Mouse (Mus musculus) small intestine, adult 2 months (tissue): Measurements from ENCODE around the gene Trim9. TPM values are rescaled to one million over a fixed set of nuclear protein-coding genes. Genes with fewer than 3 reads are reported as not detected.

Experiments
- H3K27ac ChIP-seq: fragments of 200-500 bp; 2 replicates; pipeline ENCODE4 v1.5.1; 2012; ENCODE audit warnings: low read depth, low read length, control low read depth, inconsistent platforms; ENCODE audit not compliant: insufficient read depth
- H3K27me3 ChIP-seq: fragments of 200-500 bp; 2 replicates; pipeline ENCODE4 v1.6.1; 2012; ENCODE audit warnings: mild to moderate bottlenecking, moderate library complexity, low read length, inconsistent platforms; ENCODE audit not compliant: control insufficient read depth, insufficient read depth
- H3K36me3 ChIP-seq: fragments of 200-500 bp; 2 replicates; pipeline ENCODE4 v1.6.1; 2012; ENCODE audit warnings: mild to moderate bottlenecking, low read length, control low read depth, inconsistent platforms; ENCODE audit not compliant: control insufficient read depth, insufficient read depth
- H3K4me1 ChIP-seq: fragments of 200-500 bp; 2 replicates; pipeline ENCODE4 v1.6.1; 2012; ENCODE audit warnings: low read length, inconsistent platforms, mixed read lengths; ENCODE audit not compliant: control insufficient read depth, insufficient read depth, insufficient read length
- H3K4me3 ChIP-seq: fragments of 200-500 bp; 2 replicates; pipeline ENCODE4 v1.5.1; 2012; ENCODE audit warnings: low read depth, mild to moderate bottlenecking, control low read depth, inconsistent platforms, low read length, moderate library complexity
- CTCF ChIP-seq: fragments of 200-500 bp; IDR thresholded peaks from 2 replicates; pipeline ENCODE4 v1.5.1; 2012; ENCODE audit warnings: low read depth, mild to moderate bottlenecking, control low read depth, inconsistent platforms, low read length, moderate library complexity, mixed read lengths; ENCODE audit not compliant: insufficient replicate concordance, insufficient read length; ENCODE audit errors: extremely low read depth
- POLR2A ChIP-seq: fragments of 200-500 bp; IDR thresholded peaks from 2 replicates; pipeline ENCODE4 v1.6.1; 2012; ENCODE audit warnings: low read depth, mild to moderate bottlenecking, control low read depth, inconsistent platforms, low read length, moderate library complexity
- WGBS: fragments of 180-500 bp; shearing (Covaris S2); methylation state at CpG from one replicate; pipeline ENCODE4 v1.1.7; 2018; 5-methylcytosine and 5-hydroxymethylcytosine counted together
- polyA plus RNA-seq: library from polyadenylated mRNA; depleted of rRNA; stranded (reverse); fragments of >200 nt; gene quantifications from 2 replicates; pipeline ENCODE4 v1.2.3, GENCODE M21; 2012

Trim9 gene
- polyA plus RNA-seq, 1 experiment, result 0.15 TPM

GRCm38 (mm10) chr12:70302022-70302720 is 45.2 kb downstream of the Trim9 start:
- no peaks in the 10 kb centered on the region for H3K36me3 ChIP-seq
- no peaks in the 10 kb centered on the region for H3K4me1 ChIP-seq
- no peak for TF ChIP-seq CTCF
- TF ChIP-seq POLR2A, result no peak
- WGBS, result 45% methylated on average over 5 of the region's 5 CpGs
- no peaks in the 10 kb centered on the region for H3K27me3 ChIP-seq
- H3K27ac ChIP-seq, result no peak overlapping the region
- H3K4me3 ChIP-seq, result no peak overlapping the region

GRCm38 (mm10) chr12:70293927-70294684 is 53.3 kb downstream of the Trim9 start:
- Histone ChIP-seq H3K27ac (no peak overlapping the region), H3K36me3 (no peaks in the 10 kb centered on the region), H3K4me1 (no peaks in the 10 kb centered on the region), H3K27me3 (no peaks in the 10 kb centered on the region), H3K4me3 (no peak overlapping the region)
- no peak for TF ChIP-seq CTCF
- TF ChIP-seq POLR2A, result no peak
- 69% methylated on average over 5 of the region's 5 CpGs for WGBS

GRCm38 (mm10) chr12:70293165-70293926 is 54.1 kb downstream of the Trim9 start:
- H3K4me1 ChIP-seq, result no peaks in the 10 kb centered on the region
- WGBS, result 88% methylated on average over 10 of the region's 10 CpGs
- H3K36me3 ChIP-seq, result no peaks in the 10 kb centered on the region
- no peak overlapping the region for H3K4me3 ChIP-seq
- TF ChIP-seq POLR2A (no peak), CTCF (no peak)
- H3K27me3 ChIP-seq, result no peaks in the 10 kb centered on the region
- H3K27ac ChIP-seq, result no peak overlapping the region

GRCm38 (mm10) chr12:70285521-70285920 is 61.9 kb downstream of the Trim9 start:
- Histone ChIP-seq H3K4me1 (no peaks in the 10 kb centered on the region), H3K36me3 (no peaks in the 10 kb centered on the region), H3K4me3 (no peak overlapping the region), H3K27ac (no peak overlapping the region), H3K27me3 (no peaks in the 10 kb centered on the region)
- 89% methylated on average over 5 of the region's 5 CpGs for WGBS
- TF ChIP-seq POLR2A (no peak), CTCF (no peak)

- H3K4me1 ChIP-seq, result no peaks in the 10 kb centered on the region
- no peak overlapping the region for H3K27ac ChIP-seq
- H3K36me3 ChIP-seq, result no peaks in the 10 kb centered on the region
- TF ChIP-seq POLR2A (no peak), CTCF (no peak)
- 62% methylated on average over 7 of the region's 7 CpGs for WGBS
- no peak overlapping the region for H3K4me3 ChIP-seq
- no peaks in the 10 kb centered on the region for H3K27me3 ChIP-seq
These were observed 62.4 kb downstream of the Trim9 start for GRCm38 (mm10) chr12:70284979-70285378.

- H3K27me3 ChIP-seq, result no peaks in the 10 kb centered on the region
- 67% methylated on average over 10 of the region's 10 CpGs for WGBS
- H3K27ac ChIP-seq, result no peak overlapping the region
- H3K4me1 ChIP-seq, result no peaks in the 10 kb centered on the region
- no peak overlapping the region for H3K4me3 ChIP-seq
- H3K36me3 ChIP-seq, result no peaks in the 10 kb centered on the region
- TF ChIP-seq POLR2A, result no peak
- TF ChIP-seq CTCF, result no peak
These were observed 64.2 kb downstream of the Trim9 start for GRCm38 (mm10) chr12:70283116-70283731.
